Mouse (Mus musculus) olfactory bulb, adult 2 months (tissue): ENCODE data around the gene Gstp1. TPM values are rescaled to one million over a fixed set of nuclear protein-coding genes. Genes with fewer than 3 reads are reported as not detected.
"Not testable (repeated sequence)": the region's sequence is repeated elsewhere in the genome, so short reads cannot be mapped to it uniquely, and the experiment has no call there.

Experiments
- H3K27ac ChIP-seq: fragments of 200-500 bp; 2 replicates; pipeline ENCODE4 v1.5.1; 2012; ENCODE audit warnings: low read depth, low read length; ENCODE audit not compliant: insufficient read depth
- H3K4me1 ChIP-seq: fragments of 200-500 bp; 2 replicates; pipeline ENCODE4 v1.6.1; 2012; ENCODE audit warnings: low read length; ENCODE audit not compliant: control insufficient read depth, insufficient read depth
- H3K4me3 ChIP-seq: fragments of 200-500 bp; 2 replicates; pipeline ENCODE4 v1.5.1; 2012; ENCODE audit warnings: mild to moderate bottlenecking, low read depth, low read length, moderate library complexity; ENCODE audit not compliant: insufficient read depth
- CTCF ChIP-seq: fragments of 200-500 bp; IDR thresholded peaks from 2 replicates; pipeline ENCODE4 v1.5.1; 2012; ENCODE audit warnings: low read depth, mild to moderate bottlenecking, low read length, moderate library complexity; ENCODE audit not compliant: insufficient read depth
- POLR2A ChIP-seq: fragments of 200-500 bp; IDR thresholded peaks from 2 replicates; pipeline ENCODE4 v1.6.1; 2012; ENCODE audit warnings: mild to moderate bottlenecking, low read depth, low read length, moderate library complexity; ENCODE audit not compliant: insufficient read depth
- WGBS: fragments of 180-500 bp; shearing (Covaris S2); methylation state at CpG from one replicate; pipeline ENCODE4 v1.1.7; 2018; 5-methylcytosine and 5-hydroxymethylcytosine counted together
- polyA plus RNA-seq: library from polyadenylated mRNA; stranded (reverse); fragments of >200 nt; gene quantifications from 2 replicates; pipeline ENCODE4 v1.2.4, GENCODE M21; 2012; ENCODE audit warnings: low replicate concordance; ENCODE audit not compliant: missing spikeins, insufficient read depth, insufficient read length

The Gstp1 gene
- polyA plus RNA-seq, 1 experiment: not detected

- H3K4me1 ChIP-seq: no peaks in the 10 kb centered on the region; the same call in 1 of the 2 replicates
- TF ChIP-seq CTCF: no peak
- no peak for TF ChIP-seq POLR2A
- H3K4me3 ChIP-seq: no peak overlapping the region
- no peak overlapping the region for H3K27ac ChIP-seq
- WGBS: 77% methylated on average over 1 of the region's 1 CpGs
These were observed 41.8 kb upstream of the Gstp1 start for GRCm38 (mm10) chr19:4079594-4079993.

DNA sequence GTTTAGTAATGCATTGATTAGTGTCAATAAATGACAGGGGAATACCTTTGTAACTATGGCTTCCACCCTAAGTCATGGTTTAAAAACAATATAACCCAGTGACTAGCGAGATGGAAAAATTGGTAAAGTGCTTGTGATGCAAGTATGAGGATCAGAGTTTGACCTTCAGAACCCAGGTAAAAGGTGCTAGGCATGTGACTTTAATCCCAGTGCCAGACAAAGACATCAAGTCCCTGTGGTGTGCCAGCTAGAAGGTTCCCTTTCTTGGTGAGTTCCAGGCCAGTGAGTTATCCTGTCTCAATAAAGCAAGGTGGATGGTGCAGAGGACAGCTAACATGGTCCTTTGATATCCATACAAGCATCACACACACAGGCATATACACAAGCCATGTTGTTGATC is 37.7 kb upstream of the Gstp1 start:
- 92% methylated on average over 1 of the region's 1 CpGs for WGBS
- TF ChIP-seq CTCF (no peak), POLR2A (no peak)
- Histone ChIP-seq H3K27ac (no peak overlapping the region), H3K4me3 (no peak overlapping the region), H3K4me1 (no peaks in the 10 kb centered on the region; the same call in 1 of the 2 replicates)

- Histone ChIP-seq H3K4me3 (no peak overlapping the region), H3K27ac (no peak overlapping the region), H3K4me1 (no peaks in the 10 kb centered on the region)
- 81% methylated on average over 6 of the region's 6 CpGs for WGBS
- TF ChIP-seq CTCF: no peak
These were observed 35.1 kb upstream of the Gstp1 start for GRCm38 (mm10) chr19:4072706-4073424.

GRCm38 (mm10) chr19:4071406-4071805 is 33.6 kb upstream of the Gstp1 start:
- Histone ChIP-seq H3K4me3 (no peak overlapping the region), H3K27ac (no peak overlapping the region), H3K4me1 (peaks cover 4% of the 10 kb centered on the region; the same call in 1 of the 2 replicates)
- TF ChIP-seq POLR2A (no peak), CTCF (no peak)
- WGBS: 93% methylated on average over 6 of the region's 6 CpGs

DNA sequence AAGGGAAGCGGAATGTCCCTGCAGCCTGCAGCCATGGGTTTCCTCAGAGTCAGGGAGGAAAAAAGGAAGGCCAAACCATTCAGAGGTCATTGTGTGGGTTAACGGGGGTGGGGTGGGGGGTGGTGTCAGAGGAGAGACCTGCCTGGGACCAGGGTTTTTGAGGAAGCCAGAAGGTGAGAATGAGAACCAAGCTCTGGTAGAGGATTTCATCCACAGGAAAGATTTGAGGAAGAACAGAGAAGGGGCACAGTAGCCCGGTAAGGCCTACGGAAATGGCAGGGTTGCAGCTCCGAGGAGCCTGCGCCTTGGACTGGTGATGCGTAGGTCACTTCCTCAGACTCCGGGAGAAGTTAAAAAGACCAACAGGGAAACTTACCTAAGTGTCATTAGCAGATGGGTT is 33.0 kb upstream of the Gstp1 start:
- no peak overlapping the region for H3K4me3 ChIP-seq
- H3K27ac ChIP-seq: no peak overlapping the region
- WGBS: 83% methylated on average over 8 of the region's 8 CpGs
- H3K4me1 ChIP-seq: peaks cover 4% of the 10 kb centered on the region; the same call in 1 of the 2 replicates
- TF ChIP-seq CTCF (no peak), POLR2A (no peak)

GRCm38 (mm10) chr19:4070311-4070710 is 32.5 kb upstream of the Gstp1 start:
- WGBS: 79% methylated on average over 15 of the region's 15 CpGs
- Histone ChIP-seq H3K4me1 (peaks cover 4% of the 10 kb centered on the region; the same call in 1 of the 2 replicates), H3K27ac (no peak overlapping the region), H3K4me3 (no peak overlapping the region)
- TF ChIP-seq CTCF: no peak
- no peak for TF ChIP-seq POLR2A

GRCm38 (mm10) chr19:4068717-4069410 is 31.1 kb upstream of the Gstp1 start:
- WGBS: 70% methylated on average over 15 of the region's 15 CpGs
- no peak overlapping the region for H3K4me3 ChIP-seq
- TF ChIP-seq CTCF: no peak
- TF ChIP-seq POLR2A: no peak
- peaks cover 4% of the 10 kb centered on the region; the same call in 1 of the 2 replicates for H3K4me1 ChIP-seq
- H3K27ac ChIP-seq: no peak overlapping the region

DNA sequence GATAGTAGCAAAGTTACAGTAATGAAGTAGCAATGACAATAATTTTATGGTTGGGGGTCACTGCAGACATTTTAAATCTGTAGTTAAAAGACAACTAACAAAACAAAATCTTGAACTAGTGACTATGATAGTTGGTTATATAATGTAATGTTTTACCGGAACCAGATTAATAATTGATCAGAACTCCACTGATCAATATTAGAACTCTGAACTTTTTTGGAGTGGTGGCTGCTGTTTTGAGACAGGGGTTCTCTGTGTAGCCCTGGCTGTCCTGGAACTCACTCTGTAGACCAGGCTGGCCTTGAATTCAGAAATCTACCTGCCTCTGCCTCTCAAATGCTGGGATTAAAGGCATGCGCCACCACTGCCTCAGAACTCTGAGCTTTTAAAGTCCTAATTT is 30.5 kb upstream of the Gstp1 start:
- 96% methylated on average over 2 of the region's 2 CpGs for WGBS
- not testable (repeated sequence) for H3K4me3 ChIP-seq, H3K27ac ChIP-seq, H3K4me1 ChIP-seq

- Histone ChIP-seq H3K27ac (no peak overlapping the region), H3K4me3 (no peak overlapping the region), H3K4me1 (peaks cover 4% of the 10 kb centered on the region; the same call in 1 of the 2 replicates)
- no peak for TF ChIP-seq POLR2A
These were observed 29.1 kb upstream of the Gstp1 start for GRCm38 (mm10) chr19:4066877-4067276.
